Mouse (Mus musculus): Measurements from ENCODE around the gene Zfp93.

The Zfp93 gene

DNA sequence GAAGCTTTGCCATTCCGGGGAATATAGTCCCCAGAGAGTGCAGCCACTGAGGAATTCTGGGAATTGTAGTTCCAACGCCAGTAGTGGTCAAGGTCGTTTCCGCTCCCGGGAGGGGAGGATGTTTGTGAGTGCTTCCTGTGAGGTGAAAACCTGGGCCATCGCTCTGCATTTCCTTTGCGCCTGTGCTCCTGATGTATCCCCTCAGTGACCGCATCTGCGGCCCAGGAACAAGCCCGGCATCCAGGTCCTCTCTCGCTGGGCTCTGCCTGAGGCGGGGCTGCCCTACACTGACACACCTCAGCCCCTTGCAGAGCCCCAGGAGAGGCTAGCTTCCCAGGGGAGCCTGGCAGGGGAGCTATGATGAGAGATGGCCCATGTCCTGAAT is at the start of gene Zfp93:
Gene Zfp93 (plus strand): TSS at position 133 of the 385 bp plus-strand sequence.
- Histone ChIP-seq H3K36me3 (ENCODE audit: insufficient read depth, low read length) (peaks cover 28% of the 10 kb centered on the region), H3K4me3 (replicated peaks; ENCODE audit: low read length) (peak within 1 kb of the TSS; percentile 83), H3K27me3 (ENCODE audit: insufficient read depth, low read length) (no peaks in the 10 kb centered on the region)

DNA sequence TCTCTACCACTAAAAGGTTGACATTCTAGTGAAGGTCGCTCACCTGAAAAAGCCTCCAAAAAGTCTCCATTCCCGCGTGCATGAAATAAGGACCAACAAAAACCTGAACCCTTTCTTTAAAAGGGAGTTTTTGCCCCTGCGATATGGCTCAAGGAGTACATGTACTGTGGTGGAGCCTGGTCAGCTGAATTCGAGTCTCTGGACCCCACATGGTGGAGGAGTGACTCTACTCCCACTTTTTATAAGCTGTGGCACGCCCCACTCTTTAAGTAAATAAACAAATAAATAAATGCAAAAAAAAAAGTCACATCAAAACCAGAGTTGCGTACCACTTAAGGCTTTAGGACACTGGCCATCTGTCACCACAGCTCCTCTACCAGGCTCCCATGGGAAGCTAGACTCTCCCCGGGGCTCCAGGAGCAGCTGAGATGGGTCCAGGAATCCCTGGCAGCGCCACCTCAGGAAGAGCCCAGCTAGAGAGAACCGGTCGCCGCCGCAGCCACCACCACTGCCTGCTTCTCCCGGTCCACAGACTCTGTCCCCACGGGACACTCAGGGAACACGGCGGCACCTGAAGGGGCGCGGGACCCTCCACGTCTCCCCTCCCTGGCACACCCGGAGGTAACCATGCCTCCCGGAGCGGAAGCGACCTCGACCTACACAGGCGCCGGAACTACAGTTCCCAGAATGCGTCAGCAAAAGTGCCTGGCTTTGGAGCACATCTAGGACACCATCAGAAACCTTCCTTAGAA is 33.0 kb upstream of the Zfp93 start, which contains the start of gene Zfp109:
Gene Zfp109 (minus strand): TSS at position 521 of the 752 bp plus-strand sequence.
- Histone ChIP-seq H3K4me1 (replicated peaks; ENCODE audit: low read depth, low read length) (peaks cover 8% of the 10 kb centered on the region), H3K4me3 (replicated peaks; ENCODE audit: low read length) (peak within 1 kb of the TSS; percentile 87), H3K27me3 (ENCODE audit: insufficient read depth, low read length) (peaks cover 9% of the 10 kb centered on the region), H3K36me3 (ENCODE audit: insufficient read depth, low read length) (peaks cover 13% of the 10 kb centered on the region), H3K9me3 (ENCODE audit: low read length) (no peaks in the 10 kb centered on the region)
- TF ChIP-seq POU5F1 (IDR thresholded peaks at IDR 0.05; ENCODE audit: borderline replicate concordance, low read length) (no peak), CTCF (conservative IDR thresholded peaks at IDR 0.05; ENCODE audit: low read length) (no peak), NANOG (IDR thresholded peaks at IDR 0.05; ENCODE audit: borderline replicate concordance, low read length) (no peak)

More for the DNA sequence above, at the start of gene Zfp93:
- Histone ChIP-seq H3K4me1 (replicated peaks; ENCODE audit: low read depth, low read length) (peaks cover 27% of the 10 kb centered on the region), H3K9me3 (ENCODE audit: low read length) (no peaks in the 10 kb centered on the region)
- TF ChIP-seq CTCF (conservative IDR thresholded peaks at IDR 0.05; ENCODE audit: low read length) (no peak), NANOG (IDR thresholded peaks at IDR 0.05; ENCODE audit: borderline replicate concordance, low read length) (no peak), POU5F1 (IDR thresholded peaks at IDR 0.05; ENCODE audit: borderline replicate concordance, low read length) (no peak)

DNA sequence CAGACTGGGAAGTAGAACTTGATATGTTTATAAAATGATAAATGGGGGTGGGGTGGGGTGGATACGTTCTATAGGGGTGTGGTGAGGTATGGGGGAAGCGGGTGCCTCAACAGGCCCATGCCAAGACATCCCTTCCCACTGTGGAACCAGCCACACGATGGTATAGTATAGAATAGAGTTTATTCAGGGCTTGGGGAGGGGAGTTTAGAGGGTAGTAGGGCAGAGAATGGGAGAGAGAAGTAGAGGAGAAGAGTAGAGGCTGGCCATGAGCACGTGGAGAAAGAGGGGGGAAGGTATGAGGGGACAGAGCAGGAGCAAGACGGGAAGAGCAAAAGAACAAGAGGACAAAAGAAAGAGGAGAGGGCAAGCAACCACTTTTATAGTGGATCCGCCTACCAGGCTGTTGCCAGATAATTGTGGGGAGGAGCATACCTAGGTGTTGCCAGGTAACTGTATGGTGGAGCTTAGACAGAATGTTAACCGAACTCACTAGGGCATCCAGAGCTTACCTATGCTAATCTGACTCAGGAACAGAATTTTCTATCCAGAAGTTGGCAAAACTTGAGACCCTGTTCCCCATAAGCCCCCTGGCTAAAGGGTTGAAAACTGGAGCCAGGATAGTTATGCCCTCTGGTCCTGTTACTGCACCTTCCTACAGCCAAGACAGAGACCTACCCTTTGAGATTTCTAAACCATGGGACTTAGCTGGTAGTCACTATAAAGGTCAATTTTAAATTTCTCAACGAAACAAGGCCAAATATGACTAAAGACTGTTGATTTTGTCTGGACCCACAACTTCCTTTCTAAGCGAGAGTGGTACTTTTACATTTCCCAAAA is 16.2 kb upstream of the Zfp93 start:
- Histone ChIP-seq H3K9me3 (ENCODE audit: low read length) (peaks cover 17% of the 10 kb centered on the region), H3K27me3 (ENCODE audit: insufficient read depth, low read length) (0 out of 2 replicates have a peak, but pooled peaks cover 6% of the 10 kb centered on the region), H3K4me1 (replicated peaks; ENCODE audit: low read depth, low read length) (peaks cover 20% of the 10 kb centered on the region), H3K36me3 (ENCODE audit: insufficient read depth, low read length) (no peaks in the 10 kb centered on the region), H3K4me3 (replicated peaks; ENCODE audit: low read length) (peak overlapping the region; percentile 75)
- TF ChIP-seq CTCF (conservative IDR thresholded peaks at IDR 0.05; ENCODE audit: low read length) = no peak
- no peak for TF ChIP-seq NANOG (IDR thresholded peaks at IDR 0.05; ENCODE audit: borderline replicate concordance, low read length)
- TF ChIP-seq POU5F1 (IDR thresholded peaks at IDR 0.05; ENCODE audit: borderline replicate concordance, low read length) = no peak

DNA sequence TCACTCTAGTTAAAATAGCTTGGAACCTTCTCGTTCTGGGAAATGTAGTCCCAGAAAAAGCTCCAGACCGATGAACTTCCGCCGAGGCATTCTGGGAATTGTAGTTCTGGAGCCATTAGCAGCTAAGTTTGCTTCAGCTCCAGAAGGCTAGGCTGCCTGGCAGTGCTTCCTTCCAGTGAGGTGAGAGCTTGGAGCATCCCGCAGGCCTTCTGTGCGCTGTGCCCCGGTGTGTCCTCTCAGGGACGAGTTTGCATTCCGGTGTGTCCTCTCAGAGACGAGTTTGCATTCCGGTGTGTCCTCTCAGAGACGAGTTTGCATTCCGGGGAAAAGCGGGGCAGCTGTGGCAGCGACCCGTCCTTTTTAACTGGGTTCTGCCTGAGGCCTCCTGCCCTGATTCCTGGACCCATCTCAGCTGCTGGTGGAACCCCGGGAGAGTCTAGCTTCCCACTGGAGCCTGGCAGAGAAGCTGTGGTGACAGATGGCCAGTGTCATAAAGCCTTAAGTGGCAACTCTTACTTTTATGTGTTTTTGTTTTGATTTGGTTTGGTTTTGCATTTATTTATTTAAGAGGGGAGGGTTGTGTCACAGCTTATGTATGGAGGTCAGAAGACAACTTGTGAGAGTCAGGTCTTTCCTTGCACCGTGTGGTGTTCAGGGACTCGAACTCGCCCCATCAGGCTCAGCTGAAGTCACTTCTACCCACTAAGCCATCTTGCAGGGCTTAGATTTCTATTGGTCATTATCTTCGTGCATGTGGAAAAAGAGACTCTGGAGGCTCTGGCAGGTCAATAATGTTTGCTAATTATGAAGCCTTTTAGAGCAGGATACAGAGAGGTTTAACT is 15.4 kb upstream of the Zfp93 start, which contains the start of gene Zfp108:
Gene Zfp108 (plus strand): TSS at position 162 of the 842 bp plus-strand sequence.
- Histone ChIP-seq H3K9me3 (ENCODE audit: low read length) (peaks cover 14% of the 10 kb centered on the region), H3K4me1 (replicated peaks; ENCODE audit: low read depth, low read length) (peaks cover 20% of the 10 kb centered on the region), H3K4me3 (replicated peaks; ENCODE audit: low read length) (peak within 1 kb of the TSS; percentile 75), H3K27me3 (ENCODE audit: insufficient read depth, low read length) (0 out of 2 replicates have a peak, but pooled peaks cover 6% of the 10 kb centered on the region), H3K36me3 (ENCODE audit: insufficient read depth, low read length) (no peaks in the 10 kb centered on the region; the same call in 1 of the 2 replicates)
- TF ChIP-seq POU5F1 (IDR thresholded peaks at IDR 0.05; ENCODE audit: borderline replicate concordance, low read length) (no peak), NANOG (IDR thresholded peaks at IDR 0.05; ENCODE audit: borderline replicate concordance, low read length) (no peak), CTCF (conservative IDR thresholded peaks at IDR 0.05; ENCODE audit: low read length) (no peak)

DNA sequence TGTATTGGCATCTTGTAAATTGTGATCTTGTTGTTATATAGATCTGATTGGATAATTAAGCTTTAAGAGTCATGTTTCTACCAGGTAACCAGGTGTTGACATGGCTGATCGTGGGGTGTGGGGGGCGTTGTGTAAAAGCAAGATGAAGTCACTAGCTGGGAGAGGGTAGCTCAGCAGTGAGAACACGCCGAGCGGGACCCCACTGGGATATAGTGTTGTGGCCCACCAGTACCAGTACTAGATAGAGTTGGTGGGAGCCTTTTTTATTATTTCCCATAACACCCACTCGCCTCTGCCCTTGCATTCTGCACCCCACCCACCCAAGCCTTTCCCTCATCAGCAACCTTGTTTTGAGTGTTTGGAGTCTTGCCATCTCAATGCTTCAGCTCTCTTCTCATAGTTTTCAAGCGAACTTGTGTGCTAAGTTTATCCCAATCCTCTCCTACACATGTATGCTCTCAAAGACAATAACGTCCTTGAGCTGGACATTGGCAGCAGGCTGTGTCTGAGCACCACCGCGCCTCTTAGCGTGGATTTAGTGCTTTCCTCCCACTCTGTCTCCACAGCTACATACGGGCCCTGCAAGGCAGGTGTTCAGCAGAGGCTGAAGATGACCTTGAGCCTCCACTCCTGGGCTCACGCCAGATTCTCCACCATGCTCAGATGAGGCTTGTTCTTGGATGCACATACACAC is 10.8 kb upstream of the Zfp93 start:
- H3K36me3 ChIP-seq (ENCODE audit: insufficient read depth, low read length) = peaks cover 10% of the 10 kb centered on the region
- TF ChIP-seq NANOG (IDR thresholded peaks at IDR 0.05; ENCODE audit: borderline replicate concordance, low read length) (no peak), POU5F1 (IDR thresholded peaks at IDR 0.05; ENCODE audit: borderline replicate concordance, low read length) (no peak), CTCF (conservative IDR thresholded peaks at IDR 0.05; ENCODE audit: low read length) (no peak)
- H3K4me1 ChIP-seq (replicated peaks; ENCODE audit: low read depth, low read length) = peaks cover 10% of the 10 kb centered on the region
- H3K4me3 ChIP-seq (replicated peaks; ENCODE audit: low read length) = no peak overlapping the region
- no peaks in the 10 kb centered on the region for H3K27me3 ChIP-seq (ENCODE audit: insufficient read depth, low read length)
- no peaks in the 10 kb centered on the region for H3K9me3 ChIP-seq (ENCODE audit: low read length)

DNA sequence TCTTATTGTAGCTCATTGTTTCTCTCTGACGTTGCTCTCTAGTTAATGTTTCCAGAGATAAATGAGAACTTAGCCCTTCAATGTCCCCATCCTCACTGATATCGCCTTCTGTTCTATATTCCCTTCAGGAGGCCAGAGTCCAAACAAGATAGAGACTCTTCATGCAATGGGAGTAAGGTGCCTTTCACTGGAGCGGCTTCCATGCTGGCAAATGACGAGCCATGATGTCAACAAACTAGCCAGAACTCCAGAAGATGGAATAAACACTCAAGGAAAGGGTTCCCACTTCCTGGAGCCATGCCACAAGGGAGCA is 10.3 kb upstream of the Zfp93 start:
- peaks cover 10% of the 10 kb centered on the region for H3K36me3 ChIP-seq (ENCODE audit: insufficient read depth, low read length)
- no peaks in the 10 kb centered on the region for H3K27me3 ChIP-seq (ENCODE audit: insufficient read depth, low read length)
- H3K4me3 ChIP-seq (replicated peaks; ENCODE audit: low read length) = no peak overlapping the region
- TF ChIP-seq NANOG (IDR thresholded peaks at IDR 0.05; ENCODE audit: borderline replicate concordance, low read length) (no peak), POU5F1 (IDR thresholded peaks at IDR 0.05; ENCODE audit: borderline replicate concordance, low read length) (no peak), CTCF (conservative IDR thresholded peaks at IDR 0.05; ENCODE audit: low read length) (no peak)
- no peaks in the 10 kb centered on the region for H3K9me3 ChIP-seq (ENCODE audit: low read length)
- peaks cover 6% of the 10 kb centered on the region for H3K4me1 ChIP-seq (replicated peaks; ENCODE audit: low read depth, low read length)
